Mouse (Mus musculus): Measurements from ENCODE around the gene Adam10. TPM values are rescaled to one million over a fixed set of nuclear protein-coding genes. Genes with fewer than 3 reads are reported as not detected.

Gene Adam10
- polyA plus RNA-seq, 1 experiment from 2014 or later, result 53.6 TPM

DNA sequence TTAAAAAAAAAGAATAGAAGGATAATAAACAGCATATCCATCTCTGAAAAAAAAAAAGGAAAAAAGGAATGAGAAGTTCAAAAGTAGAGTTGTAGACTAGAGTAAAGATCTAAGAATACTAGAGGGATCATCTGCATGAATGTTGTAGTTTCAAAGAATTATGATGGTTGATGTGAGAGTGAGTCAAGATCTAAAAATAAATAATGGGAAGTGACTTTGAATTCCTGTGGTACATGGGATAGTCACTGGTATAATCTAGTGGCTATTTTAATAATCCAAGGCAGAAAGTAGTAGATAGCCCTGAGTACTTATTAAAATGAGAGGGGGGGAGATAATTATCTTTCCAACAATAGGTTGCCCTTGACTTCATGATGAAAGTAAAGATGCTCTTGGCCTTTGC lies 52.3 kb downstream of the Adam10 start:
- Histone ChIP-seq H3K4me1 (ENCODE audit: control insufficient read depth, insufficient read depth, low read length) (no peaks in the 10 kb centered on the region), H3K9ac (ENCODE audit: low read depth, low read length) (no peak overlapping the region), H3K4me2 (ENCODE audit: low read length) (no peak overlapping the region), H3K27ac (ENCODE audit: low read length) (no peak overlapping the region), H3K4me3 (ENCODE audit: low read depth, low read length) (no peak overlapping the region), H3K36me3 (ENCODE audit: control insufficient read depth, insufficient read depth, low read length) (no peaks in the 10 kb centered on the region), H3K9me3 (replicated peaks; ENCODE audit: control insufficient read depth, low read length, poor library complexity, severe bottlenecking) (no peaks in the 10 kb centered on the region), H3K27me3 (ENCODE audit: control insufficient read depth, insufficient read depth, low read depth, low read length) (no peaks in the 10 kb centered on the region)
- ATAC-seq, result no peak

- H3K27me3 ChIP-seq (ENCODE audit: control insufficient read depth, insufficient read depth, low read depth, low read length), result no peaks in the 10 kb centered on the region
- WGBS, result 91% methylated on average over 2 of the region's 2 CpGs
- H3K4me3 ChIP-seq (ENCODE audit: low read depth, low read length), result no peak overlapping the region
- H3K4me2 ChIP-seq (ENCODE audit: low read length), result no peak overlapping the region
- H3K36me3 ChIP-seq (ENCODE audit: control insufficient read depth, insufficient read depth, low read length), result no peaks in the 10 kb centered on the region
- H3K9me3 ChIP-seq (replicated peaks; ENCODE audit: control insufficient read depth, low read length, poor library complexity, severe bottlenecking), result no peaks in the 10 kb centered on the region
- no peak overlapping the region for H3K9ac ChIP-seq (ENCODE audit: low read depth, low read length)
- no peak overlapping the region for H3K27ac ChIP-seq (ENCODE audit: low read length)
- no peaks in the 10 kb centered on the region for H3K4me1 ChIP-seq (ENCODE audit: control insufficient read depth, insufficient read depth, low read length)
- no peak for ATAC-seq
These were observed 54.4 kb downstream of the Adam10 start for GRCm38 (mm10) chr9:70733208-70733607.

DNA sequence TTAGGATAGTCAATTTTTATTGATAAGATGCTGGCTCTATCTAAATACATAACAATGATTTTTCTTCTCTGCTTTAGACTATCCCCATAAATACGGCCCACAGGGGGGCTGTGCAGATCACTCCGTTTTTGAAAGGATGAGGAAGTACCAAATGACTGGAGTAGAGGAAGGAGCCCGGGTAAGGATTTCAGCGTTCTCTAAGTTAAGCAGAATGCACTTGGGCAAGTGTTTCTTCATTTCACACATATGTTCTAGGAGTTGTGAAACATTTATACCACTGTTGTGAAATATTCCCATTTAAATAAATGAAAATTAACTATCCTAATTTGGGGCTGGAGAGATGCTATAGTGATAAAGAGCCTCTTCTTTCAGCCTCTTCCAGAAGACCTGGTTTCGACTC lies 61.2 kb downstream of the Adam10 start:
- Histone ChIP-seq H3K4me3 (ENCODE audit: low read depth, low read length) (no peak overlapping the region), H3K27ac (ENCODE audit: low read length) (no peak overlapping the region), H3K27me3 (ENCODE audit: control insufficient read depth, insufficient read depth, low read depth, low read length) (no peaks in the 10 kb centered on the region), H3K4me2 (ENCODE audit: low read length) (no peak overlapping the region), H3K36me3 (ENCODE audit: control insufficient read depth, insufficient read depth, low read length) (no peaks in the 10 kb centered on the region), H3K9ac (ENCODE audit: low read depth, low read length) (no peak overlapping the region), H3K9me3 (replicated peaks; ENCODE audit: control insufficient read depth, low read length, poor library complexity, severe bottlenecking) (no peaks in the 10 kb centered on the region), H3K4me1 (ENCODE audit: control insufficient read depth, insufficient read depth, low read length) (no peaks in the 10 kb centered on the region)
- no peak for ATAC-seq
- 93% methylated on average over 5 of the region's 5 CpGs for WGBS

- H3K9ac ChIP-seq (ENCODE audit: low read depth, low read length), result no peak overlapping the region
- H3K4me2 ChIP-seq (ENCODE audit: low read length), result no peak overlapping the region
- no peaks in the 10 kb centered on the region for H3K9me3 ChIP-seq (replicated peaks; ENCODE audit: control insufficient read depth, low read length, poor library complexity, severe bottlenecking)
- H3K4me1 ChIP-seq (ENCODE audit: control insufficient read depth, insufficient read depth, low read length), result no peaks in the 10 kb centered on the region
- H3K36me3 ChIP-seq (ENCODE audit: control insufficient read depth, insufficient read depth, low read length), result peaks cover 13% of the 10 kb centered on the region
- ATAC-seq, result no peak
- 92% methylated on average over 3 of the region's 3 CpGs for WGBS
- H3K27ac ChIP-seq (ENCODE audit: low read length), result no peak overlapping the region
- no peaks in the 10 kb centered on the region for H3K27me3 ChIP-seq (ENCODE audit: control insufficient read depth, insufficient read depth, low read depth, low read length)
- no peak overlapping the region for H3K4me3 ChIP-seq (ENCODE audit: low read depth, low read length)
These were observed 72.9 kb downstream of the Adam10 start for GRCm38 (mm10) chr9:70751504-70752222.

GRCm38 (mm10) chr9:70760974-70761373 lies 82.2 kb downstream of the Adam10 start:
- no peak overlapping the region for H3K4me2 ChIP-seq (ENCODE audit: low read length)
- ATAC-seq, result no peak

DNA sequence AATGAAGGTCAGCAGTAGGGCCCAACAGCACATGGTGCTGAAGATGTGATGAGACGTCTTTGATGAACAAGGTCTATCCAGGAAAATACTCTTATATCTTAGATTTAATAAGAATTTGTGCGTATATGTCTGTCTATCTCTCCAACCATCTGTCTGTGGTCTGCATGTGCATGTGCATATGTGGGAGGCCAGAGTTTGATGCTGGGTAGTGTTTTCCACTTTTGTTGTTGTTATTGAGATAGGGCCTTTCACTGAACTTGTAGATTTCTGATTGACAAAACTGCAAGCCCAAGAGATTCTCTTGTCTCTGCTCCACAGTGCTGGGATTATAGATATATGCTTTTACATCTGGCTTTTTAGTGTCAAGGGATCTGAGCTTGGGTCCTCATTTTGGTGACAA lies 96.7 kb downstream of the Adam10 start:
- no peak overlapping the region for H3K4me2 ChIP-seq (ENCODE audit: low read length)
- no peaks in the 10 kb centered on the region for H3K4me1 ChIP-seq (ENCODE audit: control insufficient read depth, insufficient read depth, low read length)
- H3K9me3 ChIP-seq (replicated peaks; ENCODE audit: control insufficient read depth, low read length, poor library complexity, severe bottlenecking), result no peaks in the 10 kb centered on the region
- H3K27ac ChIP-seq (ENCODE audit: low read length), result no peak overlapping the region
- 100% methylated on average over 2 of the region's 2 CpGs for WGBS
- no peaks in the 10 kb centered on the region for H3K27me3 ChIP-seq (ENCODE audit: control insufficient read depth, insufficient read depth, low read depth, low read length)
- H3K4me3 ChIP-seq (ENCODE audit: low read depth, low read length), result no peak overlapping the region
- H3K9ac ChIP-seq (ENCODE audit: low read depth, low read length), result no peak overlapping the region
- ATAC-seq, result no peak
- no peaks in the 10 kb centered on the region; the same call in 1 of the 2 replicates for H3K36me3 ChIP-seq (ENCODE audit: control insufficient read depth, insufficient read depth, low read length)

More at GRCm38 (mm10) chr9:70760974-70761373, 82.2 kb downstream of the Adam10 start:
- WGBS, result 95% methylated on average over 5 of the region's 5 CpGs
- no peaks in the 10 kb centered on the region for H3K4me1 ChIP-seq (ENCODE audit: control insufficient read depth, insufficient read depth, low read length)
- H3K27me3 ChIP-seq (ENCODE audit: control insufficient read depth, insufficient read depth, low read depth, low read length), result no peaks in the 10 kb centered on the region
- H3K27ac ChIP-seq (ENCODE audit: low read length), result no peak overlapping the region
- no peaks in the 10 kb centered on the region for H3K9me3 ChIP-seq (replicated peaks; ENCODE audit: control insufficient read depth, low read length, poor library complexity, severe bottlenecking)
- no peak overlapping the region for H3K4me3 ChIP-seq (ENCODE audit: low read depth, low read length)
- no peak overlapping the region for H3K9ac ChIP-seq (ENCODE audit: low read depth, low read length)
- H3K36me3 ChIP-seq (ENCODE audit: control insufficient read depth, insufficient read depth, low read length), result peaks cover 11% of the 10 kb centered on the region

DNA sequence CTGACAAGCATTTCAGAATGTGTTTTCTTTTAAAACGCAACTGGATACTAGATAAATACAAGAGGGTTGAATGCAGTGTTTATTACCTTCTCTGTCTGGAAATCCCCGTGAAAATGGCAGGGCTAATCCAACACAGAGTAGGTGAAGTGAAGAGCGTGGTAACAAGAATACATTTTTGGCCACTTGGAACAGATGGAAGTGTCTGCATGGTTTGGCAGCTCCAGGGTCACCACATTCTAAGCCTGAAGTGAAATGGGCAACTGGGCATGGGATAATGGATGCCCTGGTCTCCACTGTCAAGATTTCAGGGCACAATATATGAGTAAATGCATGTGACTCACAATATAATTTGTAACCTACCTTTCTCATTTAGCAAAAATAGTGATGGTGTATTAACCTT lies 103.4 kb downstream of the Adam10 start:
- H3K27me3 ChIP-seq (ENCODE audit: control insufficient read depth, insufficient read depth, low read depth, low read length), result no peaks in the 10 kb centered on the region
- no peaks in the 10 kb centered on the region for H3K9me3 ChIP-seq (replicated peaks; ENCODE audit: control insufficient read depth, low read length, poor library complexity, severe bottlenecking)
- no peaks in the 10 kb centered on the region for H3K4me1 ChIP-seq (ENCODE audit: control insufficient read depth, insufficient read depth, low read length)
- H3K9ac ChIP-seq (ENCODE audit: low read depth, low read length), result no peak overlapping the region
- H3K36me3 ChIP-seq (ENCODE audit: control insufficient read depth, insufficient read depth, low read length), result no peaks in the 10 kb centered on the region
- H3K27ac ChIP-seq (ENCODE audit: low read length), result no peak overlapping the region
- no peak overlapping the region for H3K4me2 ChIP-seq (ENCODE audit: low read length)
- no peak for ATAC-seq
- H3K4me3 ChIP-seq (ENCODE audit: low read depth, low read length), result no peak overlapping the region
- 78% methylated on average over 3 of the region's 3 CpGs for WGBS

GRCm38 (mm10) chr9:70788705-70789104 lies 109.9 kb downstream of the Adam10 start:
- H3K27me3 ChIP-seq (ENCODE audit: control insufficient read depth, insufficient read depth, low read depth, low read length), result no peaks in the 10 kb centered on the region
- 0 out of 2 replicates have a peak, but pooled peaks cover 4% of the 10 kb centered on the region for H3K9me3 ChIP-seq (replicated peaks; ENCODE audit: control insufficient read depth, low read length, poor library complexity, severe bottlenecking)
- no peaks in the 10 kb centered on the region for H3K36me3 ChIP-seq (ENCODE audit: control insufficient read depth, insufficient read depth, low read length)
- H3K4me3 ChIP-seq (ENCODE audit: low read depth, low read length), result no peak overlapping the region
- H3K27ac ChIP-seq (ENCODE audit: low read length), result no peak overlapping the region
- 76% methylated on average over 7 of the region's 7 CpGs for WGBS
- no peak overlapping the region for H3K4me2 ChIP-seq (ENCODE audit: low read length)
- H3K9ac ChIP-seq (ENCODE audit: low read depth, low read length), result no peak overlapping the region
- ATAC-seq, result no peak
- H3K4me1 ChIP-seq (ENCODE audit: control insufficient read depth, insufficient read depth, low read length), result no peaks in the 10 kb centered on the region

GRCm38 (mm10) chr9:70790621-70791020 lies 111.8 kb downstream of the Adam10 start:
- Histone ChIP-seq H3K4me2 (ENCODE audit: low read length) (no peak overlapping the region), H3K4me3 (ENCODE audit: low read depth, low read length) (no peak overlapping the region), H3K4me1 (ENCODE audit: control insufficient read depth, insufficient read depth, low read length) (no peaks in the 10 kb centered on the region), H3K27me3 (ENCODE audit: control insufficient read depth, insufficient read depth, low read depth, low read length) (no peaks in the 10 kb centered on the region), H3K9me3 (replicated peaks; ENCODE audit: control insufficient read depth, low read length, poor library complexity, severe bottlenecking) (0 out of 2 replicates have a peak, but pooled peaks cover 4% of the 10 kb centered on the region), H3K27ac (ENCODE audit: low read length) (no peak overlapping the region), H3K36me3 (ENCODE audit: control insufficient read depth, insufficient read depth, low read length) (no peaks in the 10 kb centered on the region), H3K9ac (ENCODE audit: low read depth, low read length) (no peak overlapping the region)
- ATAC-seq, result no peak
- WGBS, result 86% methylated on average over 4 of the region's 4 CpGs

Data from midbrain, embryonic 16.5 days (tissue).